Mouse (Mus musculus) stomach, embryonic 14.5 days (tissue): ENCODE measurements around the gene Coq10b. TPM values are rescaled to one million over a fixed set of nuclear protein-coding genes. Genes with fewer than 3 reads are reported as not detected.

Experiments used
- ATAC-seq: fragments of 200-750 bp; cut with Nextera tagmentation; 2 replicates; pipeline ENCODE4 v1.8.0; 2017; ENCODE audit warnings: low read depth, moderate TSS enrichment; ENCODE audit not compliant: insufficient number of reproducible peaks, insufficient read depth, low FRiP score
- H3K27ac ChIP-seq: fragments of 300-500 bp; sonication (generic); 2 replicates; pipeline ENCODE4 v1.5.1; 2014; ENCODE audit warnings: mild to moderate bottlenecking, low read length, moderate library complexity, mixed read lengths
- H3K27me3 ChIP-seq: fragments of 300-500 bp; sonication (generic); 2 replicates; pipeline ENCODE4 v1.6.1; 2014; ENCODE audit warnings: low read length, control low read depth, mixed read lengths; ENCODE audit not compliant: control insufficient read depth, insufficient read depth
- H3K36me3 ChIP-seq: fragments of 300-500 bp; sonication (generic); 2 replicates; pipeline ENCODE4 v1.6.1; 2014; ENCODE audit warnings: mild to moderate bottlenecking, control low read depth, low read length, moderate library complexity, mixed read lengths; ENCODE audit not compliant: control insufficient read depth, insufficient read depth
- H3K4me1 ChIP-seq: fragments of 300-500 bp; sonication (generic); 2 replicates; pipeline ENCODE4 v1.6.1; 2014; ENCODE audit warnings: low read length, control low read depth, mixed read lengths; ENCODE audit not compliant: control insufficient read depth, insufficient read depth
- H3K4me2 ChIP-seq: fragments of 300-500 bp; sonication (generic); replicated peaks from 2 replicates; pipeline ENCODE4 v1.6.1; 2014; ENCODE audit warnings: low read depth, low read length, control low read depth
- H3K4me3 ChIP-seq: fragments of 300-500 bp; sonication (generic); 2 replicates; pipeline ENCODE4 v1.5.1; 2014; ENCODE audit warnings: low read depth, low read length, control low read depth
- H3K9ac ChIP-seq: fragments of 300-500 bp; sonication (generic); replicated peaks from 2 replicates; pipeline ENCODE4 v1.6.1; 2014; ENCODE audit warnings: low read depth, mild to moderate bottlenecking, control low read depth, low read length, moderate library complexity, mixed read lengths
- H3K9me3 ChIP-seq: fragments of 300-500 bp; sonication (generic); 2 replicates; pipeline ENCODE4 v1.6.1; 2016; ENCODE audit warnings: low read depth, low read length, control low read depth; ENCODE audit not compliant: control insufficient read depth
- WGBS: fragments of 180-500 bp; shearing (Covaris S2); extraction: QIAGEN DNeasy Blood & Tissue Kit; methylation state at CpG from one replicate; pipeline ENCODE4 v1.1.7; 2014; 5-methylcytosine and 5-hydroxymethylcytosine counted together
- polyA plus RNA-seq: library from polyadenylated mRNA; unstranded; fragments of >200 nt; fragmentation: Nextera tagmentation; extraction: Ambion mirVana; gene quantifications from 2 replicates; pipeline ENCODE4 v1.2.1, GENCODE M21; 2014

The Coq10b gene
- polyA plus RNA-seq, 1 experiment from 2014 or later: 24.1 TPM

- H3K9ac ChIP-seq: no peak overlapping the region
- WGBS: 80% methylated on average over 11 of the region's 11 CpGs
- no peak overlapping the region for H3K4me3 ChIP-seq
- no peaks in the 10 kb centered on the region for H3K36me3 ChIP-seq
- no peak for ATAC-seq
- H3K4me1 ChIP-seq: no peaks in the 10 kb centered on the region
- H3K27ac ChIP-seq: no peak overlapping the region
- no peaks in the 10 kb centered on the region for H3K9me3 ChIP-seq
- H3K27me3 ChIP-seq: no peaks in the 10 kb centered on the region
- H3K4me2 ChIP-seq: no peak overlapping the region
Observed at GRCm38 (mm10) chr1:55028512-55029249, 23.9 kb upstream of the Coq10b start.

GRCm38 (mm10) chr1:55029446-55029845, 23.1 kb upstream of the Coq10b start:
- 64% methylated on average over 4 of the region's 4 CpGs for WGBS
- H3K9ac ChIP-seq: no peak overlapping the region
- no peak overlapping the region for H3K27ac ChIP-seq
- H3K4me2 ChIP-seq: no peak overlapping the region
- H3K36me3 ChIP-seq: no peaks in the 10 kb centered on the region
- H3K27me3 ChIP-seq: no peaks in the 10 kb centered on the region
- no peaks in the 10 kb centered on the region for H3K9me3 ChIP-seq
- H3K4me1 ChIP-seq: no peaks in the 10 kb centered on the region
- no peak overlapping the region for H3K4me3 ChIP-seq
- ATAC-seq: no peak

- H3K27me3 ChIP-seq: no peaks in the 10 kb centered on the region
- no peak overlapping the region for H3K4me3 ChIP-seq
- ATAC-seq: no peak
- no peak overlapping the region for H3K4me2 ChIP-seq
- no peak overlapping the region for H3K27ac ChIP-seq
- no peak overlapping the region for H3K9ac ChIP-seq
- no peaks in the 10 kb centered on the region for H3K9me3 ChIP-seq
- H3K36me3 ChIP-seq: no peaks in the 10 kb centered on the region
- H3K4me1 ChIP-seq: no peaks in the 10 kb centered on the region
Observed at GRCm38 (mm10) chr1:55031026-55031779, 21.4 kb upstream of the Coq10b start.

- no peaks in the 10 kb centered on the region for H3K27me3 ChIP-seq
- 85% methylated on average over 1 of the region's 1 CpGs for WGBS
- no peak for ATAC-seq
Observed at GRCm38 (mm10) chr1:55039944-55040343, 12.6 kb upstream of the Coq10b start.

GRCm38 (mm10) chr1:55041691-55042090, 10.9 kb upstream of the Coq10b start:
- Histone ChIP-seq H3K4me2 (no peak overlapping the region), H3K27me3 (no peaks in the 10 kb centered on the region), H3K4me1 (no peaks in the 10 kb centered on the region), H3K36me3 (no peaks in the 10 kb centered on the region), H3K27ac (no peak overlapping the region), H3K9me3 (peaks cover 6% of the 10 kb centered on the region; the same call in 1 of the 2 replicates), H3K9ac (no peak overlapping the region), H3K4me3 (no peak overlapping the region)
- WGBS: 84% methylated on average over 4 of the region's 4 CpGs
- ATAC-seq: no peak

More at GRCm38 (mm10) chr1:55039944-55040343, 12.6 kb upstream of the Coq10b start:
- H3K4me3 ChIP-seq: no peak overlapping the region
- H3K4me2 ChIP-seq: no peak overlapping the region
- H3K9ac ChIP-seq: no peak overlapping the region
- peaks cover 6% of the 10 kb centered on the region; the same call in 1 of the 2 replicates for H3K9me3 ChIP-seq
- H3K36me3 ChIP-seq: no peaks in the 10 kb centered on the region
- no peak overlapping the region for H3K27ac ChIP-seq
- H3K4me1 ChIP-seq: no peaks in the 10 kb centered on the region

GRCm38 (mm10) chr1:55042246-55042645, 10.3 kb upstream of the Coq10b start:
- H3K4me2 ChIP-seq: no peak overlapping the region
- H3K36me3 ChIP-seq: no peaks in the 10 kb centered on the region
- no peak overlapping the region for H3K9ac ChIP-seq
- H3K4me1 ChIP-seq: no peaks in the 10 kb centered on the region
- no peak for ATAC-seq
- peaks cover 6% of the 10 kb centered on the region; the same call in 1 of the 2 replicates for H3K9me3 ChIP-seq
- no peak overlapping the region for H3K4me3 ChIP-seq
- no peaks in the 10 kb centered on the region for H3K27me3 ChIP-seq
- no peak overlapping the region for H3K27ac ChIP-seq
- WGBS: 44% methylated on average over 1 of the region's 1 CpGs

GRCm38 (mm10) chr1:55043164-55043563, 9.4 kb upstream of the Coq10b start:
- no peaks in the 10 kb centered on the region for H3K4me1 ChIP-seq
- no peaks in the 10 kb centered on the region for H3K27me3 ChIP-seq
- no peak overlapping the region for H3K9ac ChIP-seq
- H3K4me3 ChIP-seq: no peak overlapping the region
- H3K36me3 ChIP-seq: no peaks in the 10 kb centered on the region
- no peak overlapping the region for H3K4me2 ChIP-seq
- H3K9me3 ChIP-seq: peaks cover 6% of the 10 kb centered on the region; the same call in 1 of the 2 replicates
- WGBS: 77% methylated on average over 3 of the region's 3 CpGs
- no peak overlapping the region for H3K27ac ChIP-seq
- no peak for ATAC-seq

- no peaks in the 10 kb centered on the region for H3K27me3 ChIP-seq
- no peak overlapping the region for H3K27ac ChIP-seq
- no peak overlapping the region for H3K9ac ChIP-seq
- 59% methylated on average over 4 of the region's 4 CpGs for WGBS
- no peaks in the 10 kb centered on the region for H3K9me3 ChIP-seq
- no peak for ATAC-seq
- no peak overlapping the region for H3K4me2 ChIP-seq
- no peaks in the 10 kb centered on the region for H3K36me3 ChIP-seq
- H3K4me1 ChIP-seq: peaks cover 2% of the 10 kb centered on the region; the same call in 1 of the 2 replicates
- H3K4me3 ChIP-seq: no peak overlapping the region
Observed at GRCm38 (mm10) chr1:55048841-55049587, 3.6 kb upstream of the Coq10b start.
